Mouse (Mus musculus) forebrain, embryonic 10.5 days (tissue): Measurements from ENCODE around the gene Cdc42se1. TPM values are rescaled to one million over a fixed set of nuclear protein-coding genes. Genes with fewer than 3 reads are reported as not detected.

Source experiments
- DNase-seq: peaks from one replicate; pipeline ENCODE4 v3.0.0-alpha.2; 2017; ENCODE audit warnings: low spot score; ENCODE audit errors: extremely low spot score
- H3K27ac ChIP-seq: fragments of 300-500 bp; sonication (generic); 2 replicates; pipeline ENCODE4 v1.5.1; 2016; ENCODE audit warnings: mild to moderate bottlenecking
- H3K27me3 ChIP-seq: fragments of 300-500 bp; sonication (generic); 2 replicates; pipeline ENCODE4 v1.6.1; 2016; ENCODE audit warnings: mild to moderate bottlenecking; ENCODE audit not compliant: poor library complexity, severe bottlenecking
- H3K36me3 ChIP-seq: fragments of 300-500 bp; sonication (generic); replicated peaks from 2 replicates; pipeline ENCODE4 v1.6.1; 2016; ENCODE audit warnings: mild to moderate bottlenecking, moderate library complexity
- H3K4me1 ChIP-seq: fragments of 300-500 bp; sonication (generic); 2 replicates; pipeline ENCODE4 v1.6.1; 2016
- H3K4me3 ChIP-seq: fragments of 300-500 bp; sonication (generic); 2 replicates; pipeline ENCODE4 v1.5.1; 2016; ENCODE audit warnings: mild to moderate bottlenecking, moderate library complexity
- H3K9me3 ChIP-seq: fragments of 300-500 bp; sonication (generic); 2 replicates; pipeline ENCODE4 v1.6.1; 2016; ENCODE audit warnings: mild to moderate bottlenecking, moderate library complexity
- WGBS: fragments of 180-500 bp; shearing (Covaris S2); methylation state at CpG from one replicate; pipeline ENCODE4 v1.1.7; 2016; 5-methylcytosine and 5-hydroxymethylcytosine counted together
- polyA plus RNA-seq: library from polyadenylated mRNA; unstranded; fragments of >200 nt; fragmentation: Nextera tagmentation; extraction: Ambion mirVana; gene quantifications from 2 replicates; pipeline ENCODE4 v1.2.1, GENCODE M21; 2016

Gene Cdc42se1
- polyA plus RNA-seq, result 95.5 and 104 TPM in 2 replicates

DNA sequence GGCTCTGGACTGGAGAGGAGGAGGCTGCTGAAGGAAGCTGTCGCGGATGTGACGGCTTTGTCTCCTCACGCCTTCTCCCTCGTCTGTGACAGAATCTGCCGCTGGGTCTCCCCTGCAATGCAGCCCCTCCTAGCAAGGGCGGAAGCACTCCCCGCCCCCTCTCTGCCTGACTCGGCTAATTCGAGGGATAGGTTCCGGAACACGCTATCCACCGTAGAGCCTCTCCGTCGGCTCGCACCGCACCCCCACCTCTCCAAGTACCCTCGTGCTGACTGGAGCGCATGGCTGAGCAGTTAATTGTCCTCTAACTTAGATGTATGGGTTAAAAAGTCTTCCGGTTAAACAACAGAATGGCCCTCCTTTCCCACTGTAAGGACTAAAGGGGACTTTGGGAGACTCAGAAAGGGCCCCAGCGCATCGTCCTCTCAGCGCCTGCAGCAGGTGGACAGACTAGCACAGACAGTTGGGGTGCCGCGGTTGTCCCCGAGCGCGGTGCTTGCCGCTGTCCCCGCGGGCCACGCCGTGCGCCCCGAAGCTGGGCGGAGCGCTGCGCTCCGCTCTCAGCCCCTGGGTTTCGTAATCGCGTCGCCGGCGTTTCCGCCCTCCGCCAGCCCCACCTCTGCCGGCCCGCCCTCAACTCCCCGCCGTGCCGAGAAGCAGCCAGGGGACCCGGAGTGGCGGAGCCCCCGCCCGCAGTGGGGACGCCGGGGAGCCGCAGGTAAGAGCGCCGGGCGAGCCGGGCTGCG, at the start of gene Cdc42se1:
Gene Cdc42se1 (plus strand): TSS at position 585 of the 746 bp plus-strand sequence.
- H3K27me3 ChIP-seq, result no peaks in the 10 kb centered on the region
- peaks cover 54% of the 10 kb centered on the region for H3K36me3 ChIP-seq
- peak within 1 kb of the TSS; percentile 93 for H3K4me3 ChIP-seq
- under 1% methylated on average over 64 of the region's 64 CpGs for WGBS
- H3K9me3 ChIP-seq, result no peaks in the 10 kb centered on the region
- peaks cover 65% of the 10 kb centered on the region for H3K4me1 ChIP-seq
- peak within 1 kb of the TSS; percentile 98 for H3K27ac ChIP-seq
- peak; percentile 85 for DNase-seq

DNA sequence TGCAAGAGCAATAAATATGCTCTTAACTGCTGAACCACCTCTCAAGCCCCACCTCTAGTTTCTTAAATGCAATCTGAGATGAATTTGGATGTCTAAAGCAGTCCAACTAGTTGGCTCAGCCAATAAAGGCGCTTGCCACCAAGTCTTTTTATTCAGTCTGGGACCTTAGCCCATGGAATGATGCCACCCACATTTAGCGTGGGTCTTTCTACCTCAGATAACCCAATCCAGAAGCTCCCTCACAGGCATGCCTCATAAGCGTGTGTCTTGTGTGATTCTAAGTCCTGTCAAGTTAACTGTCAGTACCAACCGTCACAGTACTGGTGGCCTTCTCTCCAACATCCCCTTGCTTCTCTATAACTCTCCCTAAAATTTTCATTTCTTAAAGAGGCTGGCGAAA, 49.6 kb upstream of the Cdc42se1 start:
- peaks cover 14% of the 10 kb centered on the region for H3K27me3 ChIP-seq
- H3K36me3 ChIP-seq, result peaks cover 23% of the 10 kb centered on the region
- no peaks in the 10 kb centered on the region for H3K9me3 ChIP-seq
- H3K4me1 ChIP-seq, result peaks cover 2% of the 10 kb centered on the region
- WGBS, result 90% methylated on average over 5 of the region's 5 CpGs
- no peak overlapping the region for H3K4me3 ChIP-seq
- DNase-seq, result no peak
- no peak overlapping the region for H3K27ac ChIP-seq

DNA sequence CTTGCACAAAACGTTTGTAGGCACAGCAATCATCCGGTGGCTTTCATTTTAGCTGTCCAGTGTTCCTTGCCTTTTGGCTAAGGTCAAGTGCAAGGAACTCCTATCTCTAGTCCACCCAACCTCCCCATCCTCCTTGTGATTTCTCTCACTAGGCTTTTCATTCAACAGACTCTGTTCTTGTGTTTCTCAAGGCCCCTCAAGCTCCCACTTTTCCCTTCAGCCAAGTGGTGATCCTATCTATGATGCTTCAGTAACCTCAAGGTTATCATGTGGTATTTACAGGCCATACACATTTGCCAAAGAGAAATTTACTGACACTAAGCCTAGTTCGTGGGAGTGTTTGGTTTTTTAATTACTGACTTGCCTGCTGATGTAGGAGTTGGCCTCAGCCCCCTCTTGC, 48.6 kb upstream of the Cdc42se1 start:
- WGBS, result 75% methylated on average over 3 of the region's 3 CpGs
- H3K27me3 ChIP-seq, result peaks cover 5% of the 10 kb centered on the region
- H3K4me3 ChIP-seq, result no peak overlapping the region
- no peak for DNase-seq
- no peaks in the 10 kb centered on the region for H3K9me3 ChIP-seq
- no peaks in the 10 kb centered on the region for H3K4me1 ChIP-seq
- H3K27ac ChIP-seq, result no peak overlapping the region
- peaks cover 32% of the 10 kb centered on the region for H3K36me3 ChIP-seq

DNA sequence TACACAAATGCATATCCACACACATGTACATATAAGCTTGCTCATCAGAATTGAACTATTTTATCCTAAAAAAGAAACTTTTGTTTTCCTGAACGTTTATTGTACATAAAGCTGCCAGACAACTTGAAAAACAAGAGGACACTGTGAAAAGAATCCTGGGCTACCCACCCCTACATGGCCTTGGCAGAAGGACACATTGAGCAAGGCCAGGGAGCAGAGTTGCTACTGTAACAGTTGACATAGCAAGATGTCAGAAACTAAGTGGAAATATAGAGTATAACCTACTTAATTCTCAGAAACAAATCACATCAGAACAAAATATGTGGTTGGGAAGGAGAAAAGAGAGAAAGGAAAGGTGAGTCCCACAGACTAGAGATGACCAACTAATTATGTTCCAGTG, 46.7 kb upstream of the Cdc42se1 start:
- DNase-seq, result no peak
- no peak overlapping the region for H3K4me3 ChIP-seq
- peaks cover 51% of the 10 kb centered on the region for H3K36me3 ChIP-seq

DNA sequence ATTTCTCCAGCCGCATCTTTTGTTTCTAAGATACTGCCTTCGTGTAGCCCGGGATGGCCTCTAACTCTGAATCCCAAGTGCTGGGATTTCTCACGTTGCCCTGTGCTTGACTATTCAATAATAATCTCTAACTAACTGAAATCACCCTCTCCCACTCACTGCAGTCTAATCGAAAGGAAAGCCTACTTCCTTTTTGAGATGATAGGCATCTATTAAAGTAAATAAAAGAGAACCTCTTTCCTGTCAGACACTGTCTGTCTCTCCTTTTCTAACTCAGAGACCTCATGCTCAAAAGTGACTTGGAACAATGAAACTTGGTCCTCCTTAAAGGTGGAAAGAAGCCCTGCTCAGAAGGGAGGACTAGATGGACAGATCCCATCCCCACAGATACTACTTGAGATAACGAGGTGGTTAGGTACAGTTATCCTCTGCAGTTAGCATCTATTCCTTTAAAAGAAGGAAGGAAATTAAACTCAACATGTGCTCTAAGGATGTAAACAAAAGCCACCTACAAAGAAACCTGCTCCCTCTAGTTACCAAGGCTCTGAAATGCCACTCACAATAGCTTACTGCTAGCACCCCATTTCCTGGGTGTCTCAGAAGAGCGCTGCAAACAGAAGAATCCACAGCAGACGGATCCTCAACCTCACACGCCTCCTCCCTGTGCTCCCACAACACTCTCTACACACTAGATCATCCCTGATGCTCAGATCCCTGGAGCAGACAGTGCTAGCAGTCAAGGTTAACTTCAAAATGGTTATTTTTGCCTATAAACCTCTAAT, 43.5 kb upstream of the Cdc42se1 start:
- 94% methylated on average over 9 of the region's 9 CpGs for WGBS
- Histone ChIP-seq H3K36me3 (peaks cover 82% of the 10 kb centered on the region), H3K27ac (no peak overlapping the region), H3K4me3 (no peak overlapping the region), H3K27me3 (no peaks in the 10 kb centered on the region), H3K9me3 (no peaks in the 10 kb centered on the region), H3K4me1 (no peaks in the 10 kb centered on the region)
- no peak for DNase-seq

More for the DNA sequence above, 46.7 kb upstream of the Cdc42se1 start:
- Histone ChIP-seq H3K4me1 (no peaks in the 10 kb centered on the region), H3K27ac (no peak overlapping the region), H3K27me3 (no peaks in the 10 kb centered on the region), H3K9me3 (no peaks in the 10 kb centered on the region)
- WGBS, result 83% methylated on average over 1 of the region's 1 CpGs

DNA sequence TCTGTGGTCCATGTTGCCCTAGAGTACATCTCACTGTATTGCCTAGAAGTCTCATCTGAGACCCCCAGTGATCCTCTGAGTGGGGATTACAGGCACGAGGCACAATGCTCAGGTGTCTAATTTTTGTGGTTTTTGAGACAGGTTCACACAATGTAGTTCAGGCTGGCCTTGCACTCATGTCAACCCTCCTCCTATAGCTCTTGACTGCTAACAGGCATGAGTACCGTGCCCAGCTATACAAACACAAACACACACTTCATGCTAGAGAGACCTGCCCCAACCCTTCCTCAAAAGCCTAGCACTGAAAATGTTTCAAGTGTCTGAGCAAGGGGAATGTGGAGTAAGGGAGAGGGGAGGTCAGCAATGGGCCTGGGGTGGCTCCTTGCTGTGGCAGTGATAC, 42.4 kb upstream of the Cdc42se1 start:
- 94% methylated on average over 2 of the region's 2 CpGs for WGBS
- Histone ChIP-seq H3K9me3 (no peaks in the 10 kb centered on the region), H3K4me3 (no peak overlapping the region), H3K27ac (no peak overlapping the region), H3K27me3 (no peaks in the 10 kb centered on the region), H3K36me3 (peaks cover 91% of the 10 kb centered on the region), H3K4me1 (no peaks in the 10 kb centered on the region)
- no peak for DNase-seq

DNA sequence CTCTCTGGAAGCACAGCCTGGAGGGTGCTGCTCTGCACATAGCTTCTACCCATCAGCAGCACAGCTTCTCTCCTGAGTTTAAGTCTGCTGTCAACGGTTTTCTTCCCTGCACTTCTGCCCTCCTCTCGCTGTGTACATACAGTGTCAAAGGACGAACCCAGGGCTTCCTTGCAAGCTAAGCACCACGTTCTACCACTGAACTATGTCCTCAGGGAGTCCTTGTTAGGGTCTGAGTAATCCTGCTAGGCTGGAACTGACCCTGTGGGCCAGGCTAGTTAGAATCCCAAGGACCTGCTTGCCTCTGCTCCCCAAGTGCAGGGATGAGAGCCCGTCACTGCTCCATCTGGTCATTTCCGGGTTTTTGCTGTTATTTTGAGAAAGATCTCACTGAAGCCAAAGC, 41.6 kb upstream of the Cdc42se1 start:
- no peak for DNase-seq
- H3K27ac ChIP-seq, result no peak overlapping the region
- no peaks in the 10 kb centered on the region for H3K27me3 ChIP-seq
- WGBS, result 90% methylated on average over 6 of the region's 6 CpGs
- no peak overlapping the region for H3K4me3 ChIP-seq
- H3K36me3 ChIP-seq, result peaks cover 94% of the 10 kb centered on the region
- H3K4me1 ChIP-seq, result no peaks in the 10 kb centered on the region
- no peaks in the 10 kb centered on the region for H3K9me3 ChIP-seq

DNA sequence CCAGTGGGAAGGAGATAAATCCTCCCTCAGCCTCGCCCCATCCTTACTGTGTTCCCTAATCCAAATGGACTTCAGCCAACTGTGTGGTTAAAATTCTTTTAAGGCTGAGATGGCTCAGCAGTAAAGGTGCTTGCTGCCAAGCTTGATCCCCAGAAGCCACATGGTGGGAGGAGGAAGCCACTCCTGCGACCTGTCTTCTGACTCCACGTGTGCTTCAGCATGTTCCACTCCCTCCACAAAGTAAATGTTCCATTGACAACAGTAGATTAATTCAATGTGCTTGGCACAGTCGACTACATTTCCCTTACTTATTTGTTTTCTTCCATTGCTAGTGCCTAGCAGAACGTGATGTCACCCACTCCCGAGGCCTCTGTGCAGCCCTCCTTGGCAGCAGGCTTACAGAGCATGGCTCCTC, 33.8 kb upstream of the Cdc42se1 start:
- Histone ChIP-seq H3K4me1 (no peaks in the 10 kb centered on the region), H3K9me3 (no peaks in the 10 kb centered on the region), H3K27me3 (no peaks in the 10 kb centered on the region), H3K4me3 (no peak overlapping the region), H3K36me3 (peaks cover 92% of the 10 kb centered on the region), H3K27ac (no peak overlapping the region)
- 83% methylated on average over 6 of the region's 6 CpGs for WGBS
- no peak for DNase-seq

DNA sequence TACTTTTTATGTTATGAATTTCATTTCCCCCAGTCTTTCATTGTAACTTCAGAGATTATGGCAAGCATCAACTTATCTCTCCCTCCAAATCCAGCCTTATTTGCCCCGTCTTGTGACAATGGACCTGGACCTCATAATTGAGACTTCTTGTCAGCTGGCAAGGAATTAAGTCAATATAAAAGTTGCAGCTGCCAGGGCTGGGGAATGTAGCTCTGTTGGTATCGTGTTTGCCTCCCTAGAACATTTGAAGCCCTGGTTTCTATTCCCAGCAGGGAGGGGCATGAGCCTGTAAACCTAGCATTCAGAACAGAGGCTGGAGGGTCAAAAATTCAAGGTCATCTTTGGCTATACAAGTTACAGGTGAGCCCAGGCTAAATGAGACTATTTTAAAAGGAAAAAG, 32.8 kb upstream of the Cdc42se1 start:
- no peak for DNase-seq
- peaks cover 92% of the 10 kb centered on the region for H3K36me3 ChIP-seq
- no peak overlapping the region for H3K27ac ChIP-seq
- H3K27me3 ChIP-seq, result no peaks in the 10 kb centered on the region
- WGBS, result 90% methylated on average over 2 of the region's 2 CpGs
- H3K4me1 ChIP-seq, result no peaks in the 10 kb centered on the region
- no peak overlapping the region for H3K4me3 ChIP-seq
- H3K9me3 ChIP-seq, result no peaks in the 10 kb centered on the region

DNA sequence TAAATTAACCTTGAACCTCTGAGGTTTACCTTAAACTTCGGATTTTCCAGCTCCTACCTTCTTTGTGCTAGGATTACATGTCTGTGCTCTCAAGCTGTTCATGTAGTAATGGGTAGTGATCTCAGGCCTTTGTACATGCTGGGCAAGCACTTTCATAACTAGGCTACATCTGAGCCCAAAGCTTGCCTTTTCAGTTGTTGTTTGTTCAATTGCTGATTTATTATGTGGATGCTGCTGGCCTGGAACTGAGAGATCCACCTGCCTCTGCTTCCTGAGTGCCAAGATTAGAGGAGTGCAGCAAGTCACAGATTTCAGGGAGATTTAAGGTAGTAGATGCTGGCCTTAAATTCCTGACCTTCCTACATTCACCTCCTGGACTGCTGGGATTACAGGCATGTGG, 29.4 kb upstream of the Cdc42se1 start:
- peaks cover 98% of the 10 kb centered on the region for H3K36me3 ChIP-seq
- WGBS, result 94% methylated on average over 1 of the region's 1 CpGs
- no peaks in the 10 kb centered on the region for H3K27me3 ChIP-seq
- DNase-seq, result no peak
- H3K9me3 ChIP-seq, result no peaks in the 10 kb centered on the region
- H3K27ac ChIP-seq, result no peak overlapping the region
- H3K4me1 ChIP-seq, result no peaks in the 10 kb centered on the region
- H3K4me3 ChIP-seq, result no peak overlapping the region

DNA sequence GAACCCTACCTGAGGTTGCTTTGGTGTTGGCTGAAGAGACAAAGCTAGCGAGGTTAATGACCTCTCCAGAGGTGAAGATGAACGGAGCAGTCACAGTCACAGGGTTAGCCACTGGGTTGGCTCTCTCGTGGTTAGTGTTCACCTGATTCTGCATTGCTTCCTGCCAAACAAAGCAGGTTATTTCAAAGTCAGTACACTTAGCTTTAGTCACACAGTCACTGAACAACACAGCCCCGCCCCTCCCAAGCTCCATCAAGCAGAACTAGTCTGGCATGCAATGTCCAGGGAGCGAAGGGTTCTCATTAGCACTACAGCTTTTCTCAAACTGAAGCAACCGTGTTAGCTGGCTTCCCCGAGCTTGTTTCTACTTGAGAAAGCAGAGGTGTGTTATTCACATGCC, 28.4 kb upstream of the Cdc42se1 start:
- H3K27me3 ChIP-seq, result no peaks in the 10 kb centered on the region
- H3K9me3 ChIP-seq, result no peaks in the 10 kb centered on the region
- DNase-seq, result no peak
- H3K36me3 ChIP-seq, result peaks cover 99% of the 10 kb centered on the region
- WGBS, result 82% methylated on average over 7 of the region's 7 CpGs
- H3K4me3 ChIP-seq, result no peak overlapping the region
- H3K27ac ChIP-seq, result no peak overlapping the region
- H3K4me1 ChIP-seq, result no peaks in the 10 kb centered on the region

DNA sequence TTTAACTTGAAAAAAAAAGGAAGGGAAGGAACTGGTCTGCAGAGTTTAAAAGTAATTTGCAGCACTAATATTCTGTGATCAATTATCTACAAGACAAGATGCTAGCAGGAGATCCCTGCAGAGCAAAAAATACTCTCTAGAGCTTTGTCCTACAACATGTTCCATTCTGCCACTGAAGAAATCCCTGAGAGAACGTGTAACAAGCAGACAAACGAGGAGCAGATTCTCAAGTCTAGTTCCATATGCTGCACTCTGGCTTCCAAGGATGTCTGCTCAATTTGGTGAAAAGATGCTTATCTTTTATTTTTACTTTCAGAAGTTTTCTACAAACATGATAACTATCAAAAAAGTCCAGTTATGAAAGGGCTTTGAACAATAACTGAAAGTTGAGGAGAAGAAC, 28.0 kb upstream of the Cdc42se1 start:
- 81% methylated on average over 2 of the region's 2 CpGs for WGBS
- no peak overlapping the region for H3K27ac ChIP-seq
- H3K4me1 ChIP-seq, result no peaks in the 10 kb centered on the region
- H3K27me3 ChIP-seq, result no peaks in the 10 kb centered on the region
- no peaks in the 10 kb centered on the region for H3K9me3 ChIP-seq
- no peak overlapping the region for H3K4me3 ChIP-seq
- H3K36me3 ChIP-seq, result peaks cover 99% of the 10 kb centered on the region
- DNase-seq, result no peak

DNA sequence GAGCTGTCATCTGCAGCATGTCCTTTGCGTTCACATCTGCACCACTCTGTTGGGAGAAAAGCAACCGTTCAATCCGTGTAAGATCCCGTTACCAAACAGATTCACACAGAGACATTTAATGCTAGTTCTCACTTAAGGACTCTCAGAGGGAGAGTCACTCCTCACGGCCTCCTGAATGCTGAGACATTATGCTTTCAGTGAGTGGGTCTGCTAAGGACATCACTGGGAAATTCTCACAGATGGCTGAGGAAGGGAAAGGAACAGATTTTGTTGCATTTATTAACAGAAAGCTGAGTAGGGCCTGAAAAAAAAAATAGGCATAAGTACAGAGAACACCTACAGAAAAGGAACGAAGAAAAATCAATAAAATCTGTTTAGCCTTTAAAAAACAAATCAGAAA, 24.7 kb upstream of the Cdc42se1 start:
- H3K4me1 ChIP-seq, result no peaks in the 10 kb centered on the region
- no peak overlapping the region for H3K27ac ChIP-seq
- H3K36me3 ChIP-seq, result peaks cover 99% of the 10 kb centered on the region
- 95% methylated on average over 6 of the region's 6 CpGs for WGBS
- no peak for DNase-seq
- no peaks in the 10 kb centered on the region for H3K9me3 ChIP-seq
- H3K4me3 ChIP-seq, result no peak overlapping the region
- no peaks in the 10 kb centered on the region for H3K27me3 ChIP-seq
